Mouse (Mus musculus) MEL (cell line): ENCODE data around the gene 2510009E07Rik. TPM values are rescaled to one million over a fixed set of nuclear protein-coding genes. Genes with fewer than 3 reads are reported as not detected.
A peak's percentile ranks its signal among the peaks of the same experiment; 100 is the strongest.

Experiments used
- DNase-seq: peaks from one replicate; pipeline ENCODE4 v3.0.0; 2011; ENCODE audit warnings: low read depth, low spot score
- H3K27ac ChIP-seq: 2 replicates; pipeline ENCODE4 v1.5.1; 2012; ENCODE audit warnings: low read depth, mild to moderate bottlenecking, control low read depth, low read length, moderate library complexity; ENCODE audit not compliant: control insufficient read depth
- H3K27me3 ChIP-seq, 2 experiments: fragments of 150-350 bp in 1 of 2; sonication (generic) in 1 of 2; 2 replicates each; pipeline ENCODE4 v1.6.1; 2012; ENCODE audit warnings: low read length in 2 of 2, mild to moderate bottlenecking in 2 of 2, improper control_type of control experiment in 1 of 2, moderate library complexity in 1 of 2; ENCODE audit not compliant: insufficient read depth in 2 of 2, control insufficient read depth in 1 of 2
- H3K36me3 ChIP-seq, 2 experiments: 2 replicates each; pipeline ENCODE4 v1.6.1; 2012 to 2014; ENCODE audit warnings: low read length in 2 of 2, improper control_type of control experiment in 1 of 2, inconsistent platforms in 1 of 2, mild to moderate bottlenecking in 1 of 2; ENCODE audit not compliant: insufficient read depth in 2 of 2, control insufficient read depth in 1 of 2
- H3K4me1 ChIP-seq, 2 experiments: fragments of 150-350 bp in 1 of 2; sonication (generic) in 1 of 2; 2 replicates each; pipeline ENCODE4 v1.6.1; 2012; ENCODE audit warnings: low read length in 2 of 2, improper control_type of control experiment in 1 of 2, mild to moderate bottlenecking in 1 of 2; ENCODE audit not compliant: insufficient read depth in 2 of 2, control insufficient read depth in 1 of 2
- H3K4me3 ChIP-seq, 2 experiments: fragments of 150-350 bp in 1 of 2; sonication (generic) in 1 of 2; 2 replicates each; pipeline ENCODE4 v1.5.1; 2012; ENCODE audit warnings: low read depth in 2 of 2, low read length in 2 of 2, mild to moderate bottlenecking in 2 of 2, moderate library complexity in 2 of 2, control low read depth in 1 of 2, improper control_type of control experiment in 1 of 2; ENCODE audit not compliant: control insufficient read depth in 1 of 2, insufficient read depth in 1 of 2
- H3K79me2 ChIP-seq: 2 replicates; pipeline ENCODE4 v1.6.1; 2012; ENCODE audit warnings: mild to moderate bottlenecking, low read length, moderate library complexity; ENCODE audit not compliant: control insufficient read depth, poor library complexity, insufficient read depth
- H3K9ac ChIP-seq: 2 replicates; pipeline ENCODE4 v1.6.1; 2012; ENCODE audit warnings: low read depth, mild to moderate bottlenecking, control low read depth, low read length, moderate library complexity; ENCODE audit not compliant: control insufficient read depth, poor library complexity, severe bottlenecking
- H3K9me3 ChIP-seq: fragments of 150-350 bp; sonication (generic); replicated peaks from 2 replicates; pipeline ENCODE4 v1.6.1; 2012; ENCODE audit warnings: mild to moderate bottlenecking, low read length, improper control_type of control experiment, moderate library complexity; ENCODE audit not compliant: insufficient read depth
- CHD2 ChIP-seq: IDR thresholded peaks from 2 replicates; pipeline ENCODE4 v1.6.1; 2011; ENCODE audit warnings: low read length, improper control_type of control experiment
- CTCF ChIP-seq, 3 experiments: IDR thresholded peaks in 2 of 3; conservative IDR thresholded peaks in 1 of 3; 2 replicates each; pipeline ENCODE4 v1.5.1; 2011 to 2012; ENCODE audit warnings: low read length in 3 of 3, low read depth in 2 of 3, mild to moderate bottlenecking in 2 of 3, improper control_type of control experiment in 1 of 3, inconsistent platforms in 1 of 3, mixed read lengths in 1 of 3, moderate library complexity in 1 of 3; ENCODE audit not compliant: control insufficient read depth in 1 of 3, insufficient read depth in 1 of 3, poor library complexity in 1 of 3, severe bottlenecking in 1 of 3
- E2F4 ChIP-seq: IDR thresholded peaks from 2 replicates; pipeline ENCODE4 v1.6.1; 2011; ENCODE audit warnings: low read depth, low read length, improper control_type of control experiment, borderline replicate concordance
- ELF1 ChIP-seq: IDR thresholded peaks from 2 replicates; pipeline ENCODE4 v1.6.1; 2014; ENCODE audit warnings: low read depth, mild to moderate bottlenecking, inconsistent platforms, low read length, improper control_type of control experiment, moderate library complexity
- ETS1 ChIP-seq: IDR thresholded peaks from 2 replicates; pipeline ENCODE4 v1.6.1; 2012; ENCODE audit warnings: low read depth, mild to moderate bottlenecking, inconsistent platforms, low read length, improper control_type of control experiment, moderate library complexity
- JUND ChIP-seq: IDR thresholded peaks from 2 replicates; pipeline ENCODE4 v1.6.1; 2011; ENCODE audit warnings: low read depth, mild to moderate bottlenecking, improper control_type of control experiment, low read length
- KAT2A ChIP-seq: conservative IDR thresholded peaks from 2 replicates; pipeline ENCODE4 v1.6.1; 2012; ENCODE audit warnings: low read depth, low read length, improper control_type of control experiment, inconsistent platforms
- MAX ChIP-seq: IDR thresholded peaks from 2 replicates; pipeline ENCODE4 v1.6.1; 2011; ENCODE audit warnings: low read length, improper control_type of control experiment
- MYB ChIP-seq: IDR thresholded peaks from 2 replicates; pipeline ENCODE4 v1.6.1; 2011; ENCODE audit warnings: mild to moderate bottlenecking, low read depth, low read length, improper control_type of control experiment
- NELFE ChIP-seq: IDR thresholded peaks from 2 replicates; pipeline ENCODE4 v1.6.1; 2011; ENCODE audit warnings: low read depth, low read length, improper control_type of control experiment
- POLR2AphosphoS5 ChIP-seq: IDR thresholded peaks from 2 replicates; pipeline ENCODE4 v1.6.1; 2012; ENCODE audit warnings: low read depth, borderline replicate concordance, mild to moderate bottlenecking, inconsistent platforms, low read length, moderate library complexity, mixed read lengths
- RAD21 ChIP-seq: IDR thresholded peaks from 2 replicates; pipeline ENCODE4 v1.6.1; 2011; ENCODE audit warnings: mild to moderate bottlenecking, low read depth, low read length, improper control_type of control experiment
- SMC3 ChIP-seq: IDR thresholded peaks from 2 replicates; pipeline ENCODE4 v1.6.1; 2011; ENCODE audit warnings: low read depth, low read length, improper control_type of control experiment
- TAL1 ChIP-seq: IDR thresholded peaks from 2 replicates; pipeline ENCODE4 v1.6.1; 2012; ENCODE audit warnings: mild to moderate bottlenecking, inconsistent platforms, low read length, moderate library complexity, mixed read lengths
- TBP ChIP-seq: IDR thresholded peaks from 2 replicates; pipeline ENCODE4 v1.8.0; 2011; ENCODE audit warnings: low read depth, low read length, improper control_type of control experiment
- TCF12 ChIP-seq: IDR thresholded peaks from 2 replicates; pipeline ENCODE4 v1.6.1; 2014; ENCODE audit warnings: low read depth, mild to moderate bottlenecking, inconsistent platforms, low read length, improper control_type of control experiment, moderate library complexity
- ZC3H11A ChIP-seq: IDR thresholded peaks from 2 replicates; pipeline ENCODE4 v1.6.1; 2012; ENCODE audit warnings: low read depth, mild to moderate bottlenecking, inconsistent platforms, low read length, improper control_type of control experiment
- ZKSCAN1 ChIP-seq: IDR thresholded peaks from 2 replicates; pipeline ENCODE4 v1.6.1; 2012; ENCODE audit warnings: low read depth, mild to moderate bottlenecking, inconsistent platforms, low read length, improper control_type of control experiment, moderate library complexity
- polyA plus RNA-seq, 2 experiments: library from polyadenylated mRNA; stranded (reverse) in 1 of 2; unstranded in 1 of 2; fragments of >175 nt in 1 of 2; fragments of >200 nt in 1 of 2; gene quantifications; 2 replicates each; pipeline versions ENCODE4 v1.2.1 to v1.2.4; 2012; ENCODE audit warnings: low replicate concordance in 2 of 2, low read depth in 1 of 2; ENCODE audit not compliant: insufficient read length in 2 of 2, insufficient read depth in 1 of 2, missing spikeins in 1 of 2
- total RNA-seq: library from RNA; depleted of rRNA; stranded (reverse); fragments of 300-350 nt; gene quantifications from 2 replicates; pipeline ENCODE4 v1.2.3, GENCODE M21; 2012

2510009E07Rik gene
- total and polyA plus RNA-seq, 3 experiments, result not detected

DNA sequence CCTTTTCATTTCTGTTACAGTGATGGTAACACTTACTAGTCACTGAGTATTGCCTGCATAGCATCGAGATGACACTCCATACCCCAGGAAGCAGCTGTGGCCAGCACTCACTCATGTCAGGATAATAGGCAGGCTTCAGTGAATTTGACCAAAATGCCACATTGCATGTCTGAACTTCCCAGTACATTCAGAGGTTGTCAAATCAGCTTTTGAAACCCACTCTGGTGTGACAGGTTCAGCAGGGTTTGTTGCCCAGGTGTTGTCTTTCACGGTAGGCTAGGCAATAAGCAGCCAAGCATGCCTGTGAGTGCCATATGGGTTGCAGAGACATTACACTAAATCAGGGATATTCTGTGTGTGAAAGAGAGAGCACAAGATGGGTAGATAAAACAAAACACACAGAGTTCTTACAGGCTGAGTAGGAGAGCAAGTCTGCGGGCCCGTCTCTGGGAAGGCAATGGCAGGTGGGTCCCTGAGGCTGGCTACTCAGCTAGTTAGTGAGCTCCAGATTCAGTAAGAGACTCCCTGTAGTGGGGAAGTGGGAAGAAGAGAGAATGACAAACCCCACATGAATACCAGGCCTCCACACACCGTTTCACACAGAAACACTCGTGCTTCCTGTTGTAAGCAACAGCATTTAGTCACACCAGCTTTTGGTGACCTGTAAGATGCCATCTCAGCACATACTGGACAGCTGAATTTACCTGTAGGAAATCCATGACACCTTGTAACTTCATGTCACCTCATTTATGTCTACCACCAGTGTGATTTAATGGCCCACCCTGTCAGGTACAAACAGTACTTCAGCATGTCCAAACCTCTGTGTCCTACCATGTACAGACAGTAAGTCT is 68.5 kb downstream of the 2510009E07Rik start:
- H3K27me3 ChIP-seq, result no peaks in the 10 kb centered on the region
- TF ChIP-seq CHD2, result no peak
- TF ChIP-seq TCF12, result no peak
- TF ChIP-seq RAD21, result no peak
- TF ChIP-seq MYB, result no peak
- no peak for TF ChIP-seq ETS1
- no peak for TF ChIP-seq TBP
- no peak for TF ChIP-seq ZKSCAN1
- no peak for TF ChIP-seq CTCF (IDR thresholded peaks at IDR 0.05 in 2 of 3, conservative IDR thresholded peaks at IDR 0.05 in 1 of 3; ENCODE audit: control insufficient read depth in 1 of 3, insufficient read depth in 1 of 3, low read depth in 2 of 3, low read length in 3 of 3, poor library complexity in 1 of 3, severe bottlenecking in 1 of 3)
- no peak for TF ChIP-seq POLR2AphosphoS5
- no peak for TF ChIP-seq KAT2A
- TF ChIP-seq ELF1, result no peak
- no peak for TF ChIP-seq TAL1

GRCm38 (mm10) chr16:21620630-21621029 is 73.8 kb downstream of the 2510009E07Rik start:
- Histone ChIP-seq H3K27ac (no peak overlapping the region), H3K9me3 (no peaks in the 10 kb centered on the region), H3K79me2 (no peaks in the 10 kb centered on the region), H3K4me1 (no peaks in the 10 kb centered on the region), H3K36me3 (no peaks in the 10 kb centered on the region), H3K27me3 (no peaks in the 10 kb centered on the region), H3K9ac (no peak overlapping the region), H3K4me3 (no peak overlapping the region)
- DNase-seq, result no peak
- no peak for TF ChIP-seq E2F4
- no peak for TF ChIP-seq MAX
- no peak for TF ChIP-seq ZKSCAN1
- no peak for TF ChIP-seq MYB

More for the DNA sequence above, 68.5 kb downstream of the 2510009E07Rik start:
- Histone ChIP-seq H3K27ac (no peak overlapping the region), H3K9ac (no peak overlapping the region), H3K9me3 (no peaks in the 10 kb centered on the region), H3K79me2 (no peaks in the 10 kb centered on the region), H3K4me3 (no peak overlapping the region), H3K4me1 (no peaks in the 10 kb centered on the region), H3K36me3 (no peaks in the 10 kb centered on the region)
- DNase-seq, result no peak

DNA sequence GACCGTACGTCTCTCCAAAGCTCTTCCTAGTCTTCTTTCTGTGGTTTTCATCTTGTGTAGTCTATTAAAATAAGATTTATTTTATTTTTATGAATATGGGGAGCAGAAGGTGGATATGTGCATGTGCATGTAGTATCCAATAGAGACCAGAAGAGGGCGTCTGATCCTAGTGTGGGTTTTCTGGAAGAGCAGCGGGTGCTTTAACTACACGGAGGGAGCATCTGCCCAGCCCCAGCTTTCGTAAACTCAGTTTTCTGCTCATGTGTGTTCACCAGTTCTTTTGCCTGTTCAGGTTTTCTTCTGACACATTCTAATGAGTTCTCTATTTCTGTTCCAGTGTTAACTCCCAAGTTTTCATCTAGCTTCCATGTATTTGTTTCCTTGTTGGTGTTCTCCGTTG is 78.7 kb downstream of the 2510009E07Rik start:
- Histone ChIP-seq H3K79me2 (no peaks in the 10 kb centered on the region), H3K27ac (no peak overlapping the region), H3K4me3 (no peak overlapping the region), H3K36me3 (0 out of 4 replicates have a peak, but pooled peaks cover 0 to 2% of the 10 kb centered on the region in 2 experiments), H3K27me3 (no peaks in the 10 kb centered on the region), H3K9me3 (no peaks in the 10 kb centered on the region), H3K9ac (no peak overlapping the region), H3K4me1 (peaks cover 0 to 5% of the 10 kb centered on the region in 2 experiments; a peak in 2 of 4 replicates)
- peak; percentile 63 for DNase-seq
- TF ChIP-seq SMC3, result peak; percentile 72
- no peak for TF ChIP-seq TBP
- peak; percentile 61 for TF ChIP-seq ZC3H11A
- TF ChIP-seq CTCF (IDR thresholded peaks at IDR 0.05 in 2 of 3, conservative IDR thresholded peaks at IDR 0.05 in 1 of 3; ENCODE audit: control insufficient read depth in 1 of 3, insufficient read depth in 1 of 3, low read depth in 2 of 3, low read length in 3 of 3, poor library complexity in 1 of 3, severe bottlenecking in 1 of 3), result peak; percentile 44 to 69 (median 63)
- no peak for TF ChIP-seq JUND
- TF ChIP-seq RAD21, result peak; percentile 67
- TF ChIP-seq POLR2AphosphoS5, result no peak
- no peak for TF ChIP-seq NELFE
